Mouse (Mus musculus) thymus, postnatal 0 days (tissue): Measurements from ENCODE around the gene Zswim4. TPM values are rescaled to one million over a fixed set of nuclear protein-coding genes. Genes with fewer than 3 reads are reported as not detected.

Experiments used
- DNase-seq: peaks from one replicate; pipeline ENCODE4 v3.0.0-alpha.2; 2015; ENCODE audit warnings: low spot score
- polyA plus RNA-seq: library from polyadenylated mRNA; unstranded; fragments of >200 nt; fragmentation: Nextera tagmentation; extraction: Ambion mirVana; gene quantifications from 2 replicates; pipeline ENCODE4 v1.2.1, GENCODE M21; 2015

Zswim4 gene
- polyA plus RNA-seq, 1 experiment from 2014 or later, result 12.7 TPM

- peak; percentile 36 for DNase-seq
These were observed 36.0 kb downstream of the Zswim4 start for GRCm38 (mm10) chr8:84200652-84201544.

GRCm38 (mm10) chr8:84200126-84200555, 36.7 kb downstream of the Zswim4 start:
- no peak for DNase-seq

DNA sequence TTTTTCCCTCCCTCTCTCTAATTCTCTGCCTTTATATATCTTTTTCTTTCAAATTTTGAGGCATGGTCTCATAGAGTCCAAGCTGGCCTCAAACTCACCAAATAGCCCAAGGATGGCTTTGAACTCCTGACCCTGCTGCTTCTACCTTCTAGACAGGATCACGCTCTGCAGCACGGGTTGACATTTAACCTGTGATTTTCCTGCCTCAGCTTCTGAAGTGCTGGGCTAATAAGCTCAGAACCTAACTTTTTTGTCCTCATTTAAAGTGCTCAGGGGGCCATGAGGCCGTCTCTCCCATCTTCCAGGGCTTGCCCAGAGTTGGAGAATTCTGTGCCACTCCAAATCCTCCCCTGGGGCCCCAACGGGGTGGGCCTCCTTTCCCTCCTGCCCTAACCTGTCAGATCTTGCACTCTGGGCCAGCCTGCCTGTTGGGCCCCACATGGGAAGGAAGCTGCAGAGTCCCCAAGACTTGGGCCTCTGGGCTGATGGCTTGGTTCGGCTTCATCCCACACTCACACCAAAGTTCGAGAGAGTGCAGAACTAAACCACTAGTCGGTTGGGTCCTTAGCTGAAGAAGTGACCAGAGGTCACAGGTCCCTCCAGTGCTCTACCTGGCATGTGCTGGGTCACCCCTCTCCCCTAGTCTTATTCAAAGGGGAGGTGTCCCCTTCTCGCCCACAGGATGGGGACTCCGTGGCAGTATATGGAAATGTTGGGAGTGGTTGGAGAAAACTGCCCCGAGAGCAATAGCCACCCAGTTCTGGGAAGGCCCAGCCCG, 37.3 kb downstream of the Zswim4 start:
- no peak for DNase-seq

- DNase-seq, result no peak
These were observed 38.0 kb downstream of the Zswim4 start for GRCm38 (mm10) chr8:84198871-84199270.

- DNase-seq, result peak; percentile 95
These were observed 38.7 kb downstream of the Zswim4 start for GRCm38 (mm10) chr8:84197922-84198774.

DNA sequence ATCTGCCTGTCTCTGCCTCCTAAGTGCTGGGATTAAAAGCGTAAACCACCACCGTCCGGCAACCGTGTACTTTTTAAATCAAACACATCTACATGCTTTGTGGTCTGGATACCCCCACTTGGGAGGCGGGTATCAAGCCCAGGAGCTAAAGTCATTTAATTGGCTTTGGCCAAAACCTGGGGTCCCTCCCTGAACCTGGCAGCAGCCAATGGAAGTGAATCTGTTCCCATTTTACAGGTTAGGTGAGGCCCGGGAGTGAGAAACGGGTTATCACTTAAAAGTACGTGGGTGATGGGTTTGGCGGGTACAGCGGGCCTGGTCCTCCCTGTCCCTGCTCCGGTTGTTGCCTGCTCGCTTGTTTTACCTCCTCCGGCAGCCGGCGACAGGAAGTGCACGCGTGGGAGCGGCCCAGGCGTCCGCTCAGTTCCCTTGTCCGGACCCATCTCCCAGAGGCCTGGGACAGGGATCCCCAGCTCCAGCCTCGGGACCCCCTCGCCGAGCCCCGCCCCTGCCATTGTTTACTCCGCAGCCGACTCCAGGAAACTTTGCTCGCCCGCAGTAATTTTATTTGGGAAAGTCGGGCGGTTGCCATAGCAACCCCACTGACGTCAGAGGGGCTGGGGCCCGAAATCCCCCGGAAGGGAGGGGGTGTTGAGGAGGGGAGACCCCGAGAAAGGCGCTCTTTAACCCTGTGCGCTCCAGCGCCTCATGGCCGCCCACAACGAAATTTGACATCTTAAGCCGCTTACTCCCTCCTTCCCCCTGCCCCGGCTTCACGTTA, 39.5 kb downstream of the Zswim4 start:
- peak; percentile 92 for DNase-seq

DNA sequence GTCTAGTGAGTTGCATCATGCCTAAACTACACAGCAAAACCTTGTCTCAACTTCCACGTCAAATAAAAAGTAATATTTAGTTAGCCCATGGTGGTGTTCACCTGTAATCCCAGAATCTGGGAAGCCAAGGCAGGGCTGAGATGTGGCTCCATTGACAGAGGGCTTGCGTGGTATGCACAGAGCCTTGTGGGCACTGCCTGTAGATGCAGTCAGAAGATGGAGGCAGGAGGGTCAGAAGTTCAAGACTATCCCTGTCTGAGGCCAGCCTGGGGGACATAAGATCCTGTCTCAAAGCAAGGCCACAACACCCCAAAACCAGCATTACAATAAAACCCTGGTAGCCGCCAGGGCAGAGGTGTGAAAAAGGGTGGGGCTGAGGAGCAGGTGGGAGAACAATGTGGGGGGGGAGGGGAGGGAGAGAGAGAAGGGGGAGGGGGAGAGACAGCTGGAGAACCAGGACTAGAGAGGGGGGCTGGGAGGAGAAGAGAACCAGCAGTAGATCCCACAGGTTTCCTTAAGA, 42.6 kb downstream of the Zswim4 start:
- DNase-seq, result no peak

DNA sequence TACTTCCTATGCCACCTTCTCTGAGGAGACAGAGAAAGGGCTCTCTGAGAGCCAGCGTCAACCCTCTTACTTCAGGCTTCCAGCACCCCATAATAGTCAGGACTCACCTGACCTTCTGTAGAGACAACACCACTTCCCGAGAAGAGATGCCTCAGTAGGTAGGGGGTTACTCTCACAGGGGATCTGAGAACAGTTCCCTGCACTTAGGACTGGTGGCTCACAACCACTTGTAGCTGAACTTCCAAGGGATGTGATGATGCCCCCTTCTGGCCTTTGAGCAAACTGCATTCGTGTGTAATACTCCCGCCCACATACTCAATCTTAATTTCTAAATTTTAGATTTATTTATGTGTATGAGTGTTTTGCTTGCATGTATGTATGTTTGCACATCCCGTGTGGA, 43.3 kb downstream of the Zswim4 start:
- peak; percentile 48 for DNase-seq

- DNase-seq, result no peak
These were observed 43.7 kb downstream of the Zswim4 start for GRCm38 (mm10) chr8:84193161-84193560.

GRCm38 (mm10) chr8:84192555-84192954, 44.3 kb downstream of the Zswim4 start:
- DNase-seq, result peak; percentile 42

DNA sequence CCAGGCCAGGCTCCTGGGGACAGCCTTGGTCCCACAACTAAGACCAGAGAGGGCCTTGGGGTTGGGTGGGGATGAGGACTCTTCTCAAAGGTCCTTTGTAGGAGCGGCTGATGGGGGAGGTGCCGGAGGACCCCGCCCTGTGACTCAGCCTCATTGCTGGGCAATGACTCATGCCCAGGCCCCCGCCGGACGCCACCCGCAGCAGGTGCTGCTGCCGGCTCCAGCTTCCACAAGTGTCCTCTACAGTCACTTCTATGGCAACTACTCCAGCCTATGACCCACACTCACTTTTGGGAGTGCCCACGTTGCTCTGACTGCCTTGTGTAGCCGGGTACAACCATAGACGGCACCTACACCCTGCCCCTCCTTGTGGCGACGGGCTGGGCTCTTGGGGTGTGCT, 44.8 kb downstream of the Zswim4 start:
- DNase-seq, result no peak

DNA sequence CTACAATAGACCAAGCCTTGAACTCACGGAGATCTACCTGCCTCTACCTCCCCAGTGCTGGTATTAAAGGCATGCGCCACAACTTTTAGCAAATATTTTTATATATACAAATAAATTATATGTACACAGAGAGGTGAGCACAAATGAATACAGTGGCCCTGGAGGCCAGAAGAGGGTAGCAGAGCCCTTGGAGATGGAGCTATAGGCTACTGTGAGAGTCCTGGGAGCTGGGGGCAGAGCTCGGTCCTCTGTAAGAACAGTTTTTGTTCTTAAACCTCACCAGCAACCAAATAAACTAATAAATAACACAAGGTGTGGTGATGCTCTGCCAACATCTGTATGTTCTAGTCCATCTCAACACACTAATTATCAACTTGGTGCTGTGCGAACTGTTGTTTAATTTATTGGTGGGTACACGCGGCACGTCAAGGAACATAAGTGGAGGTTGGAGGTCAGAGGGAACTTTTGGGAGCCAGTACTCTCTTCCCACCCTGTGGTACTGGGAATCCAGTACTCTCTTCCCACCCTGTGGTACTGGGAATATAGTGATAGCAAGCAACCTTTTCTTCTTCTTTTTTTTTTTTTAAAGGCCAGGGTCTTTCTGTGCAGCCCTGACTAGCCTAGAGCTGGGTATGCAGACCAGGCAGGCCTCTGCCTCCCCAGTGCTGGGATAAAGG, 46.5 kb downstream of the Zswim4 start:
- no peak for DNase-seq

DNA sequence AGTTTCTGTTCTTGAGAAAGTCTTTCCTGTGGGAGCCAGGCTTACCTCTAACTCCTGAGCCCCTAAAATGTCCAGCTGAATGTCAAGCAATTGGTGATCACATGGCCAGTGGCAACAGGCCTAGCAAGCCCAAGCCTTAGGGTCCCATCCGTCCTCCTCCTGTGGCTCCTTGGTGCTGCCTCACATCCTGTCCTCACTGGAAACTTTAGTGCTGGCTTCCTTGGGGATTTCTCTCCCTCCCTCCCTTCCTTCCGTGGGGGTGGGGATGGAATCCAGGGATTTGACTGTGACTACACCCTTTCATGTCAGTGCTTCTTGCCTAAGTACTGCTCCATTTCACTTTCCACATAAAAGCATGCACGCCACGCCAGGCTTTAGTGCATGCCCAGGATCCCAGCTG, 47.3 kb downstream of the Zswim4 start:
- DNase-seq, result no peak

- DNase-seq, result no peak
These were observed 48.2 kb downstream of the Zswim4 start for GRCm38 (mm10) chr8:84188671-84189070.

GRCm38 (mm10) chr8:84187065-84187755, 49.6 kb downstream of the Zswim4 start:
- DNase-seq, result peak; percentile 89

DNA sequence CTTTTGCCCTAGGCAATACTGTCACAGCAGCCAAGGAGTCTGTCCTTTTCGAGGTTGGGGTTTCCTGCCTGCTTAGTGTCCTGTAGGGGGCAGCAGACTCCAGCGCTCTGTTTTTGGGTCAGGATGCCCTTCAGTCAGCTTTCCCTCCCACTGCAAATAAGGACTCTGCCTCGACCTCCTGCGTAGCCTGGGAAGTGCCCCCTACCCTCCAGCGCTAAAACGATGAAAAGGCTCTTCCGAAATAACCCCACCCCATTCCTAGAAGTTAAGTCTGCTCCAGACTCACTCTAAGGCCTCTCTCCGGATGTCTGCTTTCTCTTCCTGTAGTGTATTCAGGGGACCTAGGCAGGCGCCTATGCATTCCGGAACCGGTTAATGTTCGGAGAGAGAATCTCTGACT, 50.3 kb downstream of the Zswim4 start:
- peak; percentile 86 for DNase-seq

DNA sequence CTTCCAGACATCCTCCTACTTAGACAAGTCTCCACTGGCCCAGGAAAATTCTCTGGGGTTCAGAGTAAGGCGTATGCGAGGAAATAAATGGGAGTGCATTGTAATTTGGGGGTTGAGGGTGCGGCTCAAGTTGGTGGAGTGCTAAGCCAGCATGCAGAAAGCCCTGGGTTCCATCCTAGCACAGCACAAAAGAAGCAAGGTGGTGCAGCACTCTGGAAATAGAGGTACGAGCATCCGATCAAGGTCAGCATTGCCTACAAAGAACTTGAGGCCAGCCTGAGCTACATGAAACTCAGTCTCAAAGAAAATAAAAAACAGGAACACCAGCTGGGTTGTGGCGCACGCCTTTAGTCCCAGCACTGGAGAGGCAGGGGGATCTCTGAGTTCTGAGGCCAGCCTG, 51.7 kb downstream of the Zswim4 start, which contains the start of gene Nanos3:
Gene Nanos3, minus strand, starts transcription at position 101 of the 400 bp plus-strand sequence.
- no peak for DNase-seq

- DNase-seq, result no peak
These were observed 52.5 kb downstream of the Zswim4 start for GRCm38 (mm10) chr8:84184085-84185043.
